In the genomic region with DNA sequence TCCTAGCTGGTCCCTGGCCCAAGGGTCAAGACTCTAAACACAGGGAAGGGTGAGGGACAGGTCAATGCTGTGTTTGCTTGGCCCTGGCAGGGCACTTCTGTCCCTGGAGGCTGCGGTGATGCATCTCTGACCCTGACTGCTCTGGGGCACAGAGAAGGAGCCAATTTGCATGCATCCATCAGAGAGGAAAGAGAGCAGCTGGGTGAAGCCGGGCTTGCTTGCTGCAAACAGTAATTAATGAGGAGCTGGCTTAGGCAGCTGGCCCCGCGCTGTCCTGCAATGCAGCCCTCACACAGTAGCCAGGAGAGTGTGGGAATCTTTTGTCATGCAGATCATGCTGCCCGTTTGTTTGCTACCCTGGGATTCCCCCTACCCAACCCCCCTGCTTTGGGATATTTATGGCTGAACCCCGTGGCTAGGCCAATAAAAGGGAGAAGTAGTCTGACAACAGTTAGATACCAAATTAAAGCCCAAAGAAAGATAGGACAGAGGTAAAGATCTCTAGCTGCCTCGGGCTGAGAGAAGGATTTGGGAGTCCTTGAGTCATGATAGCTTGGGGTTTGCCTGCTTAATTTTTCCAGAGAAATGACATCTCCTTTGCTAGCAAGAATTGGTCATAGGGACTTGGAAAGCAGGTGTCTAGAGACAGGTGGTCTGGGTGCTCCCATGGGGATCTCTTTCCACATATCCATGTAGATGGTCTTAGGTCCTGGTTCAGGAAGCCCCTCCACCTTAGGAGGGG, we compare ENCODE assay signal across 1 mouse cellular context.
TF ChIP-seq lines count a peak whose summit lies in the region.

No protein-coding gene starts in this region.

TF ChIP-seq in CH12.LX, 34 proteins besides CTCF, POLR2A, EP300 and RAD21 (continued from another document):
- no peak for TF ChIP-seq UBTF (IDR thresholded peaks at IDR 0.05; ENCODE audit: low read depth, low read length)
- TF ChIP-seq CHD2 (IDR thresholded peaks at IDR 0.05; ENCODE audit: low read length) = no peak
- no peak for TF ChIP-seq ZC3H11A (IDR thresholded peaks at IDR 0.05; ENCODE audit: low read depth, low read length)
